ENCODE assay signal across 22 mouse cellular contexts in the genomic region with DNA sequence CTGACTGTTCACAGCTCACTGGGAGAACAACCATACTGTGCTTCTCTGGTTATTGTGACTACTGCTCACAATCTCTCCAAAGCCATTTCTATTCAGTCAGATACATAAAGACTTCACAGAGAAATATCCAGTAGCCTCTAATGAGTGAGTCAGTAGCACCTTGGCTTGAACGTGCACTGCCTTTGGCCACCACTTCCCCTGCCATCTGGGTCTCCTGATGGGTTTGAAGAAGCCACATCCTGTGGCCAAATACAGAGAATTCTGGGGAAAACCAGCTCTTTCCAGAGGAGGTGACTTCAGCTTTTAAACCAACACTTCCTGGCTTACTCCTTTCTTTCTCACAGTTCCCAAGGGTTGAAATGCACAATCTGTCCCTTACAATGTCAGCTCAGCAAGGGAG.
A peak's percentile ranks its signal among the peaks of the same experiment; 100 is the strongest.
DNase-seq lines count a peak whose midpoint lies in the region; ATAC-seq lines count a peak whose summit lies in the region.
"Had no signal": no experiment of that assay in that cellular context is flagged by ENCODE, and none has a peak within 500 bp of the region (broad histone marks: within the 10 kb centered on the region; RNA-seq: fewer than 3 reads in every experiment).

No protein-coding gene starts in this region.

- no peak overlapping the region for H3K4me2 ChIP-seq in hindbrain, embryonic 16.5 days (ENCODE audit: low read length)
- H3K4me2 ChIP-seq: embryonic facial prominence, embryonic 13.5 days; hindbrain, embryonic 12.5 days had no signal

- H3K27me3 ChIP-seq in hindbrain, embryonic 16.5 days (replicated peaks; ENCODE audit: control insufficient read depth, insufficient read depth, low read length), result no peaks in the 10 kb centered on the region
- H3K27me3 ChIP-seq: CH12.LX; embryonic facial prominence, embryonic 13.5 days; hindbrain, embryonic 12.5 days had no signal

- H3K4me1 ChIP-seq in hindbrain, embryonic 16.5 days (ENCODE audit: control insufficient read depth, insufficient read depth, low read depth, low read length), result peaks cover 1% of the 10 kb centered on the region

- no peak overlapping the region for H3K9ac ChIP-seq in hindbrain, embryonic 16.5 days (ENCODE audit: low read depth, low read length)
- H3K9ac ChIP-seq: embryonic facial prominence, embryonic 13.5 days; hindbrain, embryonic 12.5 days had no signal

- no peak overlapping the region for H3K4me3 ChIP-seq in hindbrain, embryonic 16.5 days (ENCODE audit: low read length)
- H3K4me3 ChIP-seq: embryonic facial prominence, embryonic 13.5 days; gastrocnemius, adult 2 months; heart, embryonic 10.5 days; hindbrain, embryonic 12.5 days had no signal

- peak; percentile 14 for DNase-seq in cerebellum, adult 11 months
- DNase-seq in cerebellum, postnatal 4 days (ENCODE audit: low spot score in 2 of 2), result no peak
- peak; percentile 30 to 54 for DNase-seq in cerebellum, adult 18-20 months
- peak; percentile 50 for DNase-seq in cerebellum, adult 9-11 months
- peak; percentile 21 to 35 for DNase-seq in cerebellum, postnatal 36 days
- no peak for DNase-seq in adrenal gland, adult 18-20 months (ENCODE audit: low spot score in 2 of 2)
- no peak for DNase-seq in embryo, embryonic 11 days
- DNase-seq: adrenal gland, adult 8-10 months; adrenal gland, postnatal 36 days; gastrocnemius, adult 2 months; gastrocnemius, postnatal 25 days; heart, adult 11 months; heart, postnatal 10 days; heart, postnatal 4 days; kidney, adult 18-20 months had no signal

- H3K9me3 ChIP-seq in hindbrain, embryonic 16.5 days (ENCODE audit: control insufficient read depth, low read length), result no peaks in the 10 kb centered on the region
- H3K9me3 ChIP-seq: heart, embryonic 10.5 days had no signal

- WGBS in hindbrain, embryonic 16.5 days, result 74% methylated on average over 1 of the region's 1 CpGs

- H3K36me3 ChIP-seq in hindbrain, embryonic 16.5 days (ENCODE audit: control insufficient read depth, insufficient read depth, low read length), result peaks cover 21% of the 10 kb centered on the region

- no peak for ATAC-seq in hindbrain, embryonic 16.5 days
- ATAC-seq: forebrain, embryonic 14.5 days; hindbrain, postnatal 0 days had no signal

- H3K27ac ChIP-seq in hindbrain, embryonic 16.5 days (ENCODE audit: low read depth, low read length), result no peak overlapping the region
- H3K27ac ChIP-seq: embryonic facial prominence, embryonic 13.5 days; gastrocnemius, adult 2 months; heart, embryonic 10.5 days; hindbrain, embryonic 12.5 days; hindbrain, postnatal 0 days had no signal

Comparison
In these comparisons a context has a peak if more than half of its experiments do, and no peak if none do; other contexts are left out.
1. DNase-seq: peak in cerebellum, adult 11 months (single experiment), cerebellum, adult 18-20 months (2 of 2), cerebellum, adult 9-11 months (single experiment) and cerebellum, postnatal 36 days (2 of 2); none in cerebellum, postnatal 4 days (0 of 2), adrenal gland, adult 18-20 months (0 of 2) and embryo, embryonic 11 days (single experiment).